Mouse (Mus musculus): ENCODE measurements around the gene Egfem1.
A peak's percentile ranks its signal among the peaks of the same experiment; 100 is the strongest.

Gene Egfem1

DNA sequence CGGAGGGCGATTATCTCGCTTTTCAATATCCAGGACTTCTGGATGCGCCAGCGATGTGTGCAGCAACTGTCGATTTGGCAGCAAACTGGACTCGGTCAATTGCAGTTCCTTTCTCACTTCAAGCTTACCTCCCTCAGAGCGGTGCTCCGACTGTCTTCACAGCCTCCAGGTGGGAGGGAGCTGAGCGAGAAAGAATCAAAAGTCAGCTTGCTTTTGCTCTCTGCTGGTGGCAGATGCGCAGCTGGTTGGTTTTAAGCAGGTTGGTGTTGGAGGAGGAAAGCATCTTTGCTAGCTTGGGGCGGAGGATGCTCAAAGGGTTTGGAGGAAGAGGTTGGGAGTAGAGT, at the start of gene Egfem1:
Egfem1 (plus strand) TSS at position 72 of the 344 bp plus-strand sequence.
- DNase-seq (ENCODE audit: low read depth, low spot score) = no peak

- no peak for DNase-seq (ENCODE audit: low read depth, low spot score)
Measured at GRCm38 (mm10) chr3:29033107-29033506, 48.7 kb upstream of the Egfem1 start.

GRCm38 (mm10) chr3:29036146-29036545, 45.7 kb upstream of the Egfem1 start:
- DNase-seq (ENCODE audit: low read depth, low spot score) = peak; percentile 8

DNA sequence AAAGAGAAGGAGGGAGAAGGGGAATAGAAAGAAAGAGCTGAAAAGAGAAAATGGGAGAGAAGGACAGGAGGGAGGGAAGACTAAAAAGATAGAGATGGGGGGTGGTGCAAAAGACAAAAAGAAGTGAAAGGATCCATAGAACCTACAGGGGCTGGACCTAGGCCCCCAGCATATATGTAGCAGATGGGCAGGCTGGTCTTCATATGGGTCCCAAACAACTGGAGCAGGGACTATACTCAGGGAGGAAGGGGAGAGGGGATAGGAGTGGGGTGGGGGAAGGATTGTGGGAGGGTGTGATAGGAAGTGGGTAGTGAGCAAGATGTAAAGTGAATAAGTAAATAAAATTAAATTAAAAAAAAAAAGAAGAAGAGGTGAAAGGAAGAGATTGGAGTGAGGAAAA, 45.2 kb upstream of the Egfem1 start:
- DNase-seq (ENCODE audit: low read depth, low spot score) = no peak

DNA sequence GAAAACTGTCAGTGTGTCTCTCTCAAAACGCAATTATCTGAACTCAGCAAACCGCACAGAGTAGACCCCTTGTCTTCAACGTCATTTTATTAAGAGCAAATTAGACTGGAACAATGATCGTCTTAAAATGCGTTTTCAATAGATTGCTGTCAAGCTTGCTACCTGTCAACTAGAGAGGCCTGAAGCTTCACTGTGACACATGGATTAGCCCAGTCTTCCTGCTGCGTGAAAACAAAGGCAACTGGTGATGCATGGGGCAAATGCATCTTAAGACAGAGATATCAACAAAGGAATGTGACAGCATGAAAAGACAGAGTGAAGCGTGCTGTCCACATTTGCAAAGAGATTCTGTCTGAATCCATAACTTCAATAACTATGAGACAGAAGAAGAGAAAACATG, 41.8 kb upstream of the Egfem1 start:
- no peak for DNase-seq (ENCODE audit: low read depth, low spot score)

DNA sequence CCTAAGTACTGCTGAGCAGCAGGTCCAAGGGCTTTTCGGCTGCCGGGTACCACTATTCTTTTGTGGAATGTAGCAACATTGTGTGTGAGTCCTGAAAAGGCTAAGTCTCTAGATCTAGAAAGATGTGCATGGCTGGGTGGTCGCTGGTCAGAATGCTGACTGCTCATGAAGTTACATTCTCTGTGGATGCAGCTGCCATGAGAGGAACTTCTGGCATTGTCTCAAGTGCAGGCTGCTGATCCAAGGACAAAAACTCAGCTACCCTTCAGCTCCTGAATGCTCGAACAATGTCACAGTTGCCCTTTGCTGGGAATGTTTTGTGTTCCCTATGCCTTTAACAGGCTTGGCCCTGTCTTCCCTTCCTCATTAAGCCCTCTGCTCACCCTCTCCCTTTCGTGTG, 35.5 kb upstream of the Egfem1 start:
- DNase-seq (ENCODE audit: low read depth, low spot score) = no peak

DNA sequence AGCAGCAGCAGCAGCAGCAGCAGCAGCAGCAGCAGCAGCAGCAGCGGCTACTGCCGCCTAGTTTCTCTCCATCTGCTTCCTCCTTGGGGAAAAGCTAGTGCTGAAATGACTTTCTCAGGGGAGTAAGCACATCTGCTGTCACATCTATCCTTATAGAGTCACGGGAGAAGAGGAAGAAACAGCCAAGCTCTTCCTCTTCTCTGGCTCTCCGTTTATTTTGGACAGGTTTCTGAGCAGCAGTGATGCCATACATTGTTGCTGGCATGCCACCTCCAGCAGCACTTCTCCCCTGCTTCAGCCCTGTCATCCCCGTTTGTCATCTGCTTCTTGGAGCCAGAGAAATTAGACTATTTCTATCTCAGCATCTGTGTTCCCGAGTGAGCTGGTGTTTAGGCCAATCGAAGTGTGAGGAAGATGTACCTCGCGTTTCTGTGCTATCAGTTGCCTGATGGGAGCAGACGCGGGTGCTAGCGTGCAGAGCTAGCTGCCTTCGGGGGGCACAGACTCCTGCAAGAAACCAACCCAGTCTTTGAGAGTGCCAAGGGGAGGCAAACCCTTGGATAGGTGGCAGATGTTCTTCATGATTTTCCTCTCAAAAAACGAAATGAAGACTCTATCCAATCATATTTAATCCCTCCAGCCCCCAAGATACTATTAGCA, 34.4 kb upstream of the Egfem1 start:
- DNase-seq (ENCODE audit: low read depth, low spot score) = no peak

DNA sequence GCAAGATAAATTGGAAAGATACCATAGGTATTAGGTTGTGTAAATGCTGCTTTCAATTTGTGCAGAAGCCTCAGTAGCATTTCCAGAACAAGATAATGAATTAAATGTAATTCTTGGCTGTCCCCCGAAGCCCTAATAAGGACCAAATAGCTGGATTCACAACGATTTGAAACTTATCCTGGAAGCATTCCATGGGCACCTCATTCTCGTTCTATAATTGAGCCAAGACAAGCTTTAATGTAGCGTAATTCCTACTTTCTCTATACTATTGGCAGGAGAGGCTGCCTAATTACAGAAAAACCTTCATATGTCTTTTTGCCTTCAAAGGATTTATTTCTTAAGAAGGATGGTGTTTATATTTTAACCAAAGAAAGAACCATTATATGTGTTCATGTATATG, 18.7 kb upstream of the Egfem1 start:
- DNase-seq (ENCODE audit: low read depth, low spot score) = no peak

DNA sequence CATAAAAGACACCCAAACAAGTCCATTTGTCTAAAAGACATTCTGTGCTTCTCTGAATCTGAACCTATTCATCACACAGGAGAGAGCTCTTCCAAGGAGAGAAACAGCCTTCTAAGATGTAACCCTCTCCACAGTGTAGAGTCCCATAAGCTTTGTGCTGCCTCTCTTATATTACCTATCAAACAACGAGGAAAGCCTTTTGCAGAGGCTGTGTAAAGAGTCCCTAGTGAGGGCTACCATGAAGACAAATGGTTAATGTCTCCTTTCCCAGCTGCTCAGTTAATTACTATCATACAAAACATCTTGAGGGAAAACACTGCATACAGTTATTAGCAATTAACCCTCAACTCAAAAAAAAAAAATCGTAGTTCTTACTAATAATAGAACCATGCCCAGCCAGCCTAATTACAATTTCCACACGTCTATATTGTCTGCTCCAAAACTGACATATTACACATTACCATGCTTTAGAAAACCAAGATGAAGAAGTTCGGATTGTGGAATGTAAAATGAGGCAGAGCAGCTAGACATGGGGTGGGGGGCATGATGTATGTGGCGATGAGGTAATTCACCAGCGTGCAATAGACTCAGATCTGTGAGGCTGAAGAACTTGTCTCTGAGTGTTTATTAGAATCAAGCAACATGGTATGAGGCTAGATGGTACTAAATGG, 13.3 kb upstream of the Egfem1 start:
- no peak for DNase-seq (ENCODE audit: low read depth, low spot score)

DNA sequence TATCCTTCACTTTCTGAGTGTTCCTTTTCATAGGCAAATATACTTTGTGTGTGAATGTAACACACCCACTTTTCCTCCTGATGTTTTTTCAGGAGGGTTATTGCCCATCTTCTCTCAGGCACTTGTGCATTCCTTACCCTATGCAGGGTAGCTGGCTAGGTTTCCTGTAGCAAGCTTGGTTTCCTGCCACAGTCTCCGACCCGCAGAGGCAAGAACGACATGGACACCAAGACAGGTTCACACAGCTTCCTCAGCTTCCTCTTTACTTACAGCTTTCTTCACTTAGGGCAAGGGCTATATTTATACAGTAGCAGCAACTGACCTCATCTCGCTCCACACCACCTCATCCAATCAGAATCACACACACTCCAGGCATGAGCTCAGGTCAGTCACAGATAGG, 10.5 kb upstream of the Egfem1 start:
- no peak for DNase-seq (ENCODE audit: low read depth, low spot score)

GRCm38 (mm10) chr3:29081517-29081916, 306 bp upstream of the Egfem1 start:
- no peak for DNase-seq (ENCODE audit: low read depth, low spot score)

GRCm38 (mm10) chr3:29082296-29082995, 623 bp downstream of the Egfem1 start:
- no peak for DNase-seq (ENCODE audit: low read depth, low spot score)

- no peak for DNase-seq (ENCODE audit: low read depth, low spot score)
Measured at GRCm38 (mm10) chr3:29082996-29083350, 1.1 kb downstream of the Egfem1 start.

DNA sequence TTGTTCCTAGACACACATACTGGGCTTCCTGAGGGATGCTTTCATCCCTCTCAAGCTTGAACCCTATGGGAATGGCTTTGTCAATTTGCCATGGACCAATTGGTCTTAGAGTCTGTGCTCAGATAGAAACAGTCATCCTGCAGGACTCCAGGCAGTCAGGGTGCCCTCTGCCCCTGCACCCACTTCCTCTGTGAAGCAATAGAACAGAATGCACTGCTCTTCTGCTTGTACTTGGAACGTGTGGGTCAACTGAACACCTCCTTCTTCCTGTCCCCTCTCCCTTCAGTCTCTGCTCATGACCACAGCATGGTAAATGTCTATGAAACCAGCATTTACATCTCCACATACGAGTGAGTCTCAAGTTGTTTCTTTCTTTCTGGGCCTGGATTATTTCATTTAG, 16.6 kb downstream of the Egfem1 start:
- no peak for DNase-seq (ENCODE audit: low read depth, low spot score)

- DNase-seq (ENCODE audit: low read depth, low spot score) = no peak
Measured at GRCm38 (mm10) chr3:29106016-29106723, 24.3 kb downstream of the Egfem1 start.

- DNase-seq (ENCODE audit: low read depth, low spot score) = no peak
Measured at GRCm38 (mm10) chr3:29107134-29107533, 25.3 kb downstream of the Egfem1 start.

GRCm38 (mm10) chr3:29110321-29110720, 28.5 kb downstream of the Egfem1 start:
- no peak for DNase-seq (ENCODE audit: low read depth, low spot score)

DNA sequence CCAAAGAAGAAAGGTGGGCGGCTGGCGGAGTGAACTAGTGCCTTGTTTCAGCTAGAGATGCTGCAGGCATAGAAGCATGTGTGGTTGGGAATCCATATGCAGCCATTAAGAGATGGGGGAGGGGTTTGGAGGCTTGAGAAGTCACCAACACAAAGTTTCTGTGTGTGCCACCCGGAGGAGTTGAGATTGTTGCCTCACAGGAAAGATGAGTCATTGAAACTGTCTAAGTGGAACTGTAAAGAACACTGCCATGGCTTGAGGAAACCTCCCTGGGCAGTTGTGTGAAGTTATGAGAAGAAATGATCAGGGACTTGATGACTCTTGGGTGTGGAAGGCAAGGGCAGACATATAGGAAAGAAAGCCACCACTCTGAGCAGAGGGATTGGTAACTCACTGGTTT, 32.7 kb downstream of the Egfem1 start:
- DNase-seq (ENCODE audit: low read depth, low spot score) = no peak

DNA sequence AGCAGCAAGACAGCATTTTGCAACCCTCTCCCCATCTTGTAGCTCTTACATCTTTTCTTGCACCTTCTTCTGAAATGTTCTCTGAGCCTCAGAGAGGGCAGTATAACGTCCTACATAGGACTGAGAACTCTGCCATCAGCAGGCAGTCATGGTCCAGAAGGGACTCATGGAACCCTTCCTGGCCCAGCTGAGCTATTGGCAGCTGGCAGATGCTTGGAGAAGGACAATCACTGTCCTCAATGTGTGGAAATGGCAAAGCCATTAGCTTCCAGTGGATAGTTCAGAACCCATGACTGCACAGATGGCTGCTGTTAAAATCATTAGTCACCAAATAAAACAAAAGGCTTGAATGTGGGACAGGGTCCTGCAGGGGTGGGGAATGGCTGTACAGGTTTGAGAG, 35.6 kb downstream of the Egfem1 start:
- no peak for DNase-seq (ENCODE audit: low read depth, low spot score)

DNA sequence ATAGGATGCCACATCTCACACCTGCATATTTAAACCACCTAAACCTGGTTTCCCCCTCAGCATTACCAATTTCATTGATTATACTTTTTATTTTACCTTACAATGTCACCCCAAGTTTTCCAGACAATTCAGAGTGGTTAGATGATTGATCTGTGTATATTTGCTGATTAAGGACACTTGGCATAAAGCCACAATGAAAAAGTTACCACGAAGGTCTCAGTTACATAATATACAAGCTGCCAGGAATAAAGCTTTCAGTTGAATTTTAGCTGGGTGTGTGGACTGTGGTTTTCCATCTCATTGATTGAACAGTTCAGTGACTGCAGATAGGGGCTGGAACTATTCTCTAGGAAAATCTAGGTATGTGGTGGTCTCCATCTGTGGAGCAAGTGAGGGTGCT, 40.7 kb downstream of the Egfem1 start:
- DNase-seq (ENCODE audit: low read depth, low spot score) = no peak

DNA sequence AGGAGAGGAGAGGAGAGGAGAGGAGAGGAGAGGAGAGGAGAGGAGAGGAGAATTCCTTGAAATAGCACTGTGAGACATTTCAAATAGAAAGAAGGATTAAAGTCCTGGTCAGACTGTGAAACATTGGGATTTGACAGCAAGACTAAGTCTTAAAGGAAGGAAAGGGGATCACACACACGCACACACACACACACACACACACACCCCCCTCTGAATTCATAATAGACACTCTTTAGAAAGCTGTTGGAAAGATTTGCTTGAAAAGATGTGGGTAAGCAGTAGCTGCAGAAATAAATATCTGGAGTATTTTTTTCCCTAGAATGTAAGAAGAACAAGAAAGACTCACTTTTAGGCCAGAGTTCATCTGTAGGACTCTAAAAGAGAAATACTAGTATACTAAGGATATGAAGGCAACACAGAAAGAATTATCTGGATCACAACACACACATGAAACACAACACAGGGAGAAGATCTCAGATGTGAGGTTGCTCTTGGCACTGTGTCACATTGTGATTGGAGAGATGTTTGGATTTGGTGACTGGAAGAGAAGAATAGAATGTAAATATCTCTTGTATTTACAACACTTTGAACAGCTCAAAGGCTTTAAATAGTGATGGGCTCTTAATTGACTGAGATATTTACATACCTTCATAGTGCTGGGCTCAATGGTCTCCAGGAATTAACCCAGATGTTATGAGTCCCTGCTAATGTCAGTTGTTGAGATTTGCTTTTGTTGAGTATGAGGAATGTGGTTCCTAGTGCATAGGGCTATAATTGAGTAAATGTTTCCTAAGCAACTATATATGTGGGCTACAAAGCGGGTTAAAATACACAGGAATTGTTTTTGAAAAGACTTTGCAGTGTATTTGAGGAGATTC, 50.5 kb downstream of the Egfem1 start:
- no peak for DNase-seq (ENCODE audit: low read depth, low spot score)

GRCm38 (mm10) chr3:29134509-29134908, 52.7 kb downstream of the Egfem1 start:
- DNase-seq (ENCODE audit: low read depth, low spot score) = no peak
